Mouse (Mus musculus) testis, adult 2 months (tissue): ENCODE measurements around the gene Olfr619. TPM values are rescaled to one million over a fixed set of nuclear protein-coding genes. Genes with fewer than 3 reads are reported as not detected.

Experiments
- H3K27ac ChIP-seq: fragments of 200-500 bp; 2 replicates; pipeline ENCODE4 v1.5.1; 2012; ENCODE audit warnings: low read depth, low read length; ENCODE audit not compliant: control insufficient read depth, insufficient read depth
- H3K27me3 ChIP-seq: fragments of 200-500 bp; 2 replicates; pipeline ENCODE4 v1.6.1; 2012; ENCODE audit warnings: mild to moderate bottlenecking, low read length, moderate library complexity; ENCODE audit not compliant: control insufficient read depth, insufficient read depth
- H3K36me3 ChIP-seq: fragments of 200-500 bp; 2 replicates; pipeline ENCODE4 v1.6.1; 2012; ENCODE audit warnings: mild to moderate bottlenecking, low read length; ENCODE audit not compliant: control insufficient read depth, insufficient read depth
- H3K4me1 ChIP-seq: fragments of 200-500 bp; 2 replicates; pipeline ENCODE4 v1.6.1; 2012; ENCODE audit warnings: low read length; ENCODE audit not compliant: control insufficient read depth, insufficient read depth
- H3K4me3 ChIP-seq: fragments of 200-500 bp; 2 replicates; pipeline ENCODE4 v1.5.1; 2012; ENCODE audit warnings: low read depth, mild to moderate bottlenecking, low read length, moderate library complexity, mixed read lengths; ENCODE audit not compliant: control insufficient read depth
- CTCF ChIP-seq: fragments of 200-500 bp; IDR thresholded peaks from 2 replicates; pipeline ENCODE4 v1.5.1; 2012; ENCODE audit warnings: low read depth, mild to moderate bottlenecking, inconsistent platforms, low read length, moderate library complexity; ENCODE audit not compliant: control insufficient read depth, insufficient read depth, insufficient replicate concordance
- POLR2A ChIP-seq: fragments of 200-500 bp; IDR thresholded peaks from 2 replicates; pipeline ENCODE4 v1.6.1; 2012; ENCODE audit warnings: low read depth, mild to moderate bottlenecking, inconsistent platforms, low read length, moderate library complexity; ENCODE audit not compliant: control insufficient read depth
- polyA plus RNA-seq: library from polyadenylated mRNA; depleted of rRNA; stranded (reverse); fragments of >200 nt; gene quantifications from 2 replicates; pipeline ENCODE4 v1.2.3, GENCODE M21; 2012; rRNA removed

Olfr619 gene
- polyA plus RNA-seq, result not detected in 2 replicates

DNA sequence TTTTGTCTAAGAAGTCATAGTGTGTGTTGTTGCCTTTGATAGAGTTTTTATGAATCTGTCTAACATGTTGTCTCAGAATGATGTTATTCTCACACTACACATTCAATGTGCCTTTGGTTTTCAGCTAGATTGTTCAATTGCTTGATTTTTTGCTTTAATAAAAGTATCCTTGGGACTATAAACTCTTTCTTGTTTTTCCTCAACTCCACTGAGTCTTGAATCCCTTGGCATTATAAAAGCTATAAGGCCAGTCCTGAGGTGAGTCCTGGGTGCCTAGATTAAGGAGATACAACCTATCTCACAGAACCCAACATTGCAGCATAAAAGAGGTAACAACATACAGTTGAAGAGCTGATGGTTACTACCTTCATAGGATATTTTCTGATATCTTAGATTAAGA, at the start of gene Olfr619:
Gene Olfr619, plus strand, starts transcription at position 301 of the 400 bp plus-strand sequence.
- Histone ChIP-seq H3K27me3 (no peaks in the 10 kb centered on the region), H3K27ac (no peak within 1 kb of the TSS)
- TF ChIP-seq CTCF (no peak), POLR2A (no peak)

DNA sequence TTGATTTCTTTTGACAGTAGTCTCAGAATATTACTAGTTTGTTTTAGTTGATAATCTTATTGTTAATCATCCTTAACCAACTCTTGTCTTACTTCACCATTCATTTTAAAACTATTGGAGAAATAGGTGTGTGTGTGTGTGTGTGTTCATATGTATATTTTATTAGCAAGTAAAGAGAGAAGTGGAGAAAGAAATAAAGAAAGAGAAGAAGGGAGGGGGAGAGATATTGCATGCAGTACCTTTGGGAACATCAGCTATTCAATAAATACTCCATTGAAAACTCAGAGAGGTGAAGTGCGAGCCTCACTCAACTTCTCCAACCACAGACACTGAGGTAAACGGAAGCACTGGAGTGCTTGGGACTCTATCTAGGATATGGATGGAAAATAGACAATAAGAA, 44.6 kb upstream of the Olfr619 start, which contains the start of gene Olfr615:
Gene Olfr615, plus strand, starts transcription at position 301 of the 400 bp plus-strand sequence.
- no peaks in the 10 kb centered on the region for H3K36me3 ChIP-seq
- TF ChIP-seq CTCF, result no peak
- TF ChIP-seq POLR2A, result no peak
- H3K27me3 ChIP-seq, result no peaks in the 10 kb centered on the region

More for the DNA sequence above, at the start of gene Olfr619:
- H3K4me1 ChIP-seq, result no peaks in the 10 kb centered on the region
- no peaks in the 10 kb centered on the region for H3K36me3 ChIP-seq
- no peak within 1 kb of the TSS for H3K4me3 ChIP-seq

DNA sequence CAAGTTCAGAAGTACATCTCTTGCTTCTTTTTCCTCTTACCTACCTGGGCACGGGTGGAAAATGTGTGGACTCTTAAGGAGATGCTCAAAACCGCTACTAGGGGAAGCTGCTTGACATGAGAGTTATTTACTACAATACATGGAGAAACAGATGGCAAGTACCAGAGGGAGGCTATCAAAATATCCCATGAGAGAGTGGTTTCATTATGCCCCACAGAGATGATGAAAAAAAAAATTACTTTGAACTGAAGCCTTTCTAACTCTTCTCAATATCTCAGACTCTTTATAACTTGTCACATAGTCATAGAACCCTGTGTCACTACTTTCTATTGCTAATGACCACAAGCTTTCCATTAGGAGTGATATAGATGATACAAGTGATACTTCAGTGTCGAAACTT, 31.3 kb upstream of the Olfr619 start, which contains the start of gene Olfr616:
Gene Olfr616, minus strand, starts transcription at position 101 of the 400 bp plus-strand sequence.
- Histone ChIP-seq H3K36me3 (no peaks in the 10 kb centered on the region), H3K27me3 (no peaks in the 10 kb centered on the region), H3K4me1 (no peaks in the 10 kb centered on the region), H3K4me3 (no peak within 1 kb of the TSS), H3K27ac (no peak within 1 kb of the TSS)
- TF ChIP-seq CTCF, result no peak
- no peak for TF ChIP-seq POLR2A

More for the DNA sequence above, 44.6 kb upstream of the Olfr619 start, which contains the start of gene Olfr615:
- H3K4me3 ChIP-seq, result no peak within 1 kb of the TSS
- no peaks in the 10 kb centered on the region for H3K4me1 ChIP-seq
- no peak within 1 kb of the TSS for H3K27ac ChIP-seq

DNA sequence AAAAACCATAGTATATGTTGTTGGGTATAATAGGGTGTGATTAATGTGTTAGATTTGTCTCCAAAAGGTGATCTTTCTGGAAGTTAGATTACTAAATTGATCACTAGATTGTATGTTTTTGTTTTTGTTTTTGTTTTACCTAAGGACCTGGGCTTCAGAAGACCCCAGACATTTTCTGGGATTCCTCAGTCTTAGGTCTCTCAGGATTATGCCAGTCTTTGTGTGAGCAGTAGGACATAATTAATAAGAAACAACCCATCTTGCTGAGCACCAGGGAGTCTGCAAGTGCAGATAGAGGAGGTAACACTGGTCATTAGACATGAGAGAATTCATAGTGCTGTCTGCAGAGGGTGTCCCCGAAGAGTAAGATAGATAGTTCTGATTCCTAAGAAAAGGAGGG, 27.6 kb upstream of the Olfr619 start, which contains the start of gene Olfr617:
Gene Olfr617, plus strand, starts transcription at position 301 of the 400 bp plus-strand sequence.
- TF ChIP-seq POLR2A (no peak), CTCF (no peak)
- H3K36me3 ChIP-seq, result no peaks in the 10 kb centered on the region
- H3K27ac ChIP-seq, result no peak within 1 kb of the TSS
- no peaks in the 10 kb centered on the region for H3K4me1 ChIP-seq
- H3K4me3 ChIP-seq, result no peak within 1 kb of the TSS
- H3K27me3 ChIP-seq, result no peaks in the 10 kb centered on the region

DNA sequence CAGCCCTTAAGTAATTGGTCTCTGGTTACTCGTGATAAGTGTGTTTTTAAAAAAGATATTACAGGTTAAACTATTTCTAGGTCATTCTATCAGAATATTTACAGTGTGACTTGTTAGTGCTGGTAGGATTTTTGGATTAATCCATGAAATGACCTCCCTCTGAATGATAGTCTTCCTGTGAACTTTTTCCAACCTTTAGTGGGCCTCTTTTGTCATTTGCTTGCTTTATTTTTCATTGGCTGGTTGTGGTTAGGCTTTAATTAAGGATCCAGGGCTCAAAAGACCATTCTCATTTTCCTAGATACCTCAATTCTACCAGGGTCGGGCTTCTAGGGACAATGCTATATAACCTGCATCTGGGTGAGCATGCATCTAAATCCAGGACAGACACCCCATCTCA, 10.6 kb upstream of the Olfr619 start, which contains the start of gene Olfr618:
Gene Olfr618, plus strand, starts transcription at position 301 of the 400 bp plus-strand sequence.
- H3K27ac ChIP-seq, result no peak within 1 kb of the TSS
- no peak within 1 kb of the TSS for H3K4me3 ChIP-seq
- no peaks in the 10 kb centered on the region for H3K27me3 ChIP-seq
- H3K36me3 ChIP-seq, result no peaks in the 10 kb centered on the region
- H3K4me1 ChIP-seq, result no peaks in the 10 kb centered on the region
- TF ChIP-seq CTCF (no peak), POLR2A (no peak)

DNA sequence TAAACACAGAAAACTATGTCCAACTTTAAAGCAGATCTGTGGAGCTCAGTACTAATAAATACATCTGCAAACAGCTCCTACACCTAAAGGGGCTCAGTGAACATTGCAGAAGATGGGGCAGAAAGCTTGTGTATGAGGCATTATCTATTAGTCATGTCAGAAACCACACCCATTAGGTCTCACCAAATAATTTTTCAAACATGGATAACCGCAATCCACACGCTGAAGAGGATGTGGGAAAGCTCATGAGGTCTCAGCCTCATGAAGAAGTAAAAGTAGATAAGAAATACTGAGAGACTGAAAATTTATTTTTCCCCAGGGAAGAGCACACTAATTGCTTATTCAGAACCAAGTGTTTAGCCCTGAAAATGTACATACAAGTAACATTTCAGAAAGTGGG, 7.0 kb downstream of the Olfr619 start:
- Histone ChIP-seq H3K27ac (no peak overlapping the region), H3K4me3 (no peak overlapping the region), H3K4me1 (no peaks in the 10 kb centered on the region), H3K27me3 (no peaks in the 10 kb centered on the region), H3K36me3 (no peaks in the 10 kb centered on the region)
- TF ChIP-seq POLR2A, result no peak
- TF ChIP-seq CTCF, result no peak

DNA sequence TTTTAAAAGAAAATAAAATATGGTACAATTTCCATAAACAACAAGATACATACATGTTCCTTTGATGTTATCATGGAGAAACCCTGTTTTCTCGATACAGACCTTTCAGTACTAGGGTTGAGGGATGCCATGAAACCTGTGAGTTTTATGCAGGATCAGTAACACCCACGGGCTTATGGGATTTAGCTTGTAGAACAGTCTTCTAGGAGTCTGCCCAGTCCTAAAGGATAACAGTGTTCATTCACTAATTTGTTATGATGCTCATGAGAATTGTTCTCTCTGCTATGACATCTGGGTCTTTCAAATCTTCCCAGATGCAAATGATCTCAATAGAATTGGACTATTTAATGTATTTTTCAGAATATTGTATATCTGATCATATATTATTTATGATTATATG, 12.1 kb downstream of the Olfr619 start, which contains the start of gene Olfr620:
Gene Olfr620, minus strand, starts transcription at position 101 of the 400 bp plus-strand sequence.
- no peaks in the 10 kb centered on the region for H3K36me3 ChIP-seq
- no peak within 1 kb of the TSS for H3K27ac ChIP-seq
- TF ChIP-seq CTCF (no peak), POLR2A (no peak)
- no peaks in the 10 kb centered on the region for H3K4me1 ChIP-seq
- no peak within 1 kb of the TSS for H3K4me3 ChIP-seq
- H3K27me3 ChIP-seq, result no peaks in the 10 kb centered on the region

DNA sequence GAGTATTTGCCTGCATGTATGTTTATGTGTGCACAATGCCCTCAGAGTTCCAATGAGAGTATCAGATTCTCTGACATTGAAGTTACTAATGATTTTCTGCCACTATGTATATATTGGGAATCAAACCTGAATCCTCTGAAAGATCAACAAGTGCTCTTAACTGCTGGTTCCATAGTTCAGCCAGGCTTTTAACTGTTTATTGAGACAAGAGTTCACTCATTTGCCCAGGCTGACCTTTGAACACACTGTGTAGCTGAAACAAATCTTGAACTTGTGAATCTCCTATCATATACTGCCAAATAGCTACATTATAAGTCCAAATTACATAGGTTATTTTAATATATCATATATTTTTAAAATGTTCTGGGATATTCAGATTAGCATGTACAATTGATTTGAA, 36.4 kb downstream of the Olfr619 start:
- no peak overlapping the region for H3K4me3 ChIP-seq
- TF ChIP-seq POLR2A (no peak), CTCF (no peak)
- no peaks in the 10 kb centered on the region for H3K27me3 ChIP-seq
- no peaks in the 10 kb centered on the region for H3K36me3 ChIP-seq
- H3K27ac ChIP-seq, result no peak overlapping the region
- no peaks in the 10 kb centered on the region for H3K4me1 ChIP-seq
